Mouse (Mus musculus): Measurements from ENCODE around the gene Fam181b. TPM values are rescaled to one million over a fixed set of nuclear protein-coding genes. Genes with fewer than 3 reads are reported as not detected.

Gene Fam181b
- polyA plus RNA-seq, 1 experiment from 2014 or later, result 76.3 TPM

- H3K4me3 ChIP-seq, result peak overlapping the region; percentile 91
- H3K4me2 ChIP-seq (replicated peaks), result peak overlapping the region; percentile 57
- H3K27ac ChIP-seq, result no peak overlapping the region
- H3K36me3 ChIP-seq, result no peaks in the 10 kb centered on the region
- no peaks in the 10 kb centered on the region for H3K27me3 ChIP-seq (replicated peaks)
- peak overlapping the region; percentile 94 for H3K9ac ChIP-seq
- no peaks in the 10 kb centered on the region for H3K9me3 ChIP-seq
- H3K4me1 ChIP-seq, result peaks cover 31% of the 10 kb centered on the region
- peak; percentile 31; the same call in 1 of the 2 replicates for ATAC-seq (ENCODE audit: low FRiP score, low read depth)
- WGBS, result 15% methylated on average over 7 of the region's 7 CpGs
These were observed 263 bp upstream of the Fam181b start for GRCm38 (mm10) chr7:93079420-93079784.

GRCm38 (mm10) chr7:93080731-93081430 is 1.2 kb downstream of the Fam181b start:
- peaks cover 31% of the 10 kb centered on the region for H3K4me1 ChIP-seq

GRCm38 (mm10) chr7:93093371-93094058 is 13.8 kb downstream of the Fam181b start:
- WGBS, result 8% methylated on average over 11 of the region's 11 CpGs
- peaks cover 14% of the 10 kb centered on the region for H3K4me1 ChIP-seq
- H3K36me3 ChIP-seq, result no peaks in the 10 kb centered on the region
- H3K4me2 ChIP-seq (replicated peaks), result peak overlapping the region; percentile 50
- H3K9me3 ChIP-seq, result no peaks in the 10 kb centered on the region
- H3K4me3 ChIP-seq, result no peak overlapping the region
- ATAC-seq (ENCODE audit: low FRiP score, low read depth), result peak; percentile 78
- H3K9ac ChIP-seq, result no peak overlapping the region; the same call in 1 of the 2 replicates
- H3K27ac ChIP-seq, result peak overlapping the region; percentile 76
- H3K27me3 ChIP-seq (replicated peaks), result no peaks in the 10 kb centered on the region

More at GRCm38 (mm10) chr7:93080731-93081430, 1.2 kb downstream of the Fam181b start:
- Histone ChIP-seq H3K27me3 (replicated peaks) (no peaks in the 10 kb centered on the region), H3K27ac (peak overlapping the region; percentile 74), H3K4me2 (replicated peaks) (peak overlapping the region; percentile 57), H3K36me3 (no peaks in the 10 kb centered on the region), H3K9ac (peak overlapping the region; percentile 94), H3K9me3 (no peaks in the 10 kb centered on the region), H3K4me3 (peak overlapping the region; percentile 91)
- under 1% methylated on average over 45 of the region's 45 CpGs for WGBS
- peak; percentile 11 for ATAC-seq (ENCODE audit: low FRiP score, low read depth)

GRCm38 (mm10) chr7:93095511-93095910 is 15.8 kb downstream of the Fam181b start:
- H3K27ac ChIP-seq, result no peak overlapping the region
- WGBS, result 3% methylated on average over 8 of the region's 8 CpGs
- ATAC-seq (ENCODE audit: low FRiP score, low read depth), result peak; percentile 70
- H3K4me2 ChIP-seq (replicated peaks), result peak overlapping the region; percentile 52
- H3K4me1 ChIP-seq, result peaks cover 14% of the 10 kb centered on the region
- no peaks in the 10 kb centered on the region for H3K9me3 ChIP-seq
- peak overlapping the region; percentile 7; the same call in 1 of the 2 replicates for H3K4me3 ChIP-seq
- no peaks in the 10 kb centered on the region for H3K36me3 ChIP-seq
- no peak overlapping the region for H3K9ac ChIP-seq
- H3K27me3 ChIP-seq (replicated peaks), result no peaks in the 10 kb centered on the region

GRCm38 (mm10) chr7:93104776-93105340 is 25.2 kb downstream of the Fam181b start:
- Histone ChIP-seq H3K4me1 (no peaks in the 10 kb centered on the region), H3K9me3 (no peaks in the 10 kb centered on the region), H3K9ac (no peak overlapping the region), H3K4me2 (replicated peaks) (no peak overlapping the region), H3K27ac (no peak overlapping the region), H3K36me3 (no peaks in the 10 kb centered on the region), H3K27me3 (replicated peaks) (no peaks in the 10 kb centered on the region), H3K4me3 (no peak overlapping the region)
- 90% methylated on average over 2 of the region's 2 CpGs for WGBS
- ATAC-seq (ENCODE audit: low FRiP score, low read depth), result no peak

- no peak overlapping the region for H3K9ac ChIP-seq
- H3K4me3 ChIP-seq, result no peak overlapping the region
- WGBS, result 87% methylated on average over 2 of the region's 2 CpGs
- H3K27me3 ChIP-seq (replicated peaks), result no peaks in the 10 kb centered on the region
- H3K4me1 ChIP-seq, result no peaks in the 10 kb centered on the region
- H3K9me3 ChIP-seq, result no peaks in the 10 kb centered on the region
- H3K4me2 ChIP-seq (replicated peaks), result no peak overlapping the region
- no peak for ATAC-seq (ENCODE audit: low FRiP score, low read depth)
- no peak overlapping the region for H3K27ac ChIP-seq
- no peaks in the 10 kb centered on the region for H3K36me3 ChIP-seq
These were observed 30.8 kb downstream of the Fam181b start for GRCm38 (mm10) chr7:93110370-93110965.

GRCm38 (mm10) chr7:93111056-93111455 is 31.4 kb downstream of the Fam181b start:
- no peaks in the 10 kb centered on the region for H3K9me3 ChIP-seq
- no peak for ATAC-seq (ENCODE audit: low FRiP score, low read depth)
- H3K27ac ChIP-seq, result no peak overlapping the region
- no peak overlapping the region for H3K4me2 ChIP-seq (replicated peaks)
- H3K9ac ChIP-seq, result no peak overlapping the region
- H3K4me3 ChIP-seq, result no peak overlapping the region
- WGBS, result 94% methylated on average over 6 of the region's 6 CpGs
- no peaks in the 10 kb centered on the region for H3K4me1 ChIP-seq
- H3K36me3 ChIP-seq, result no peaks in the 10 kb centered on the region
- no peaks in the 10 kb centered on the region for H3K27me3 ChIP-seq (replicated peaks)

GRCm38 (mm10) chr7:93117561-93117960 is 37.9 kb downstream of the Fam181b start:
- no peak for ATAC-seq (ENCODE audit: low FRiP score, low read depth)
- H3K4me1 ChIP-seq, result no peaks in the 10 kb centered on the region
- no peak overlapping the region for H3K9ac ChIP-seq
- no peak overlapping the region for H3K4me2 ChIP-seq (replicated peaks)
- 68% methylated on average over 1 of the region's 1 CpGs for WGBS
- H3K27ac ChIP-seq, result no peak overlapping the region
- no peaks in the 10 kb centered on the region for H3K27me3 ChIP-seq (replicated peaks)
- no peaks in the 10 kb centered on the region for H3K9me3 ChIP-seq
- no peaks in the 10 kb centered on the region for H3K36me3 ChIP-seq
- no peak overlapping the region for H3K4me3 ChIP-seq

- H3K9ac ChIP-seq, result no peak overlapping the region
- H3K36me3 ChIP-seq, result no peaks in the 10 kb centered on the region
- no peaks in the 10 kb centered on the region for H3K4me1 ChIP-seq
- H3K9me3 ChIP-seq, result no peaks in the 10 kb centered on the region
- no peaks in the 10 kb centered on the region for H3K27me3 ChIP-seq (replicated peaks)
- no peak overlapping the region for H3K4me3 ChIP-seq
- 80% methylated on average over 1 of the region's 1 CpGs for WGBS
- no peak for ATAC-seq (ENCODE audit: low FRiP score, low read depth)
- H3K4me2 ChIP-seq (replicated peaks), result no peak overlapping the region
- no peak overlapping the region for H3K27ac ChIP-seq
These were observed 44.3 kb downstream of the Fam181b start for GRCm38 (mm10) chr7:93123936-93124335.

Other genes starting within 250 kb of the Fam181b start
- 10.9 and 11.5 TPM in 2 replicates for gene Ddias, start 205.6 kb upstream of the Fam181b start, polyA plus RNA-seq (2016; fragmentation: Nextera tagmentation; extraction: Ambion mirVana)
- gene Prcp, start 205.4 kb upstream of the Fam181b start, polyA plus RNA-seq (2016; fragmentation: Nextera tagmentation; extraction: Ambion mirVana), result 20.5 and 22.4 TPM in 2 replicates